Mouse (Mus musculus) lung, adult 2 months (tissue): ENCODE results near the gene Hoxb2. TPM values are rescaled to one million over a fixed set of nuclear protein-coding genes. Genes with fewer than 3 reads are reported as not detected.

Experiments
- DNase-seq: peaks from one replicate; pipeline ENCODE4 v3.0.0; 2022
- H3K4me1 ChIP-seq: fragments of 200-500 bp; 2 replicates; pipeline ENCODE4 v1.6.1; 2011; ENCODE audit warnings: low read length; ENCODE audit not compliant: control insufficient read depth, insufficient read depth
- H3K4me3 ChIP-seq: fragments of 200-500 bp; replicated peaks from 2 replicates; pipeline ENCODE3; 2011; ENCODE audit warnings: low read depth, mild to moderate bottlenecking, control low read depth, low read length; ENCODE audit errors: extremely low read depth
- CTCF ChIP-seq: fragments of 200-500 bp; IDR thresholded peaks from 2 replicates; pipeline ENCODE4 v1.5.1; 2011; ENCODE audit warnings: mild to moderate bottlenecking, low read length, control low read depth; ENCODE audit not compliant: insufficient read depth
- POLR2A ChIP-seq: fragments of 200-500 bp; IDR thresholded peaks from 2 replicates; pipeline ENCODE4 v1.6.1; 2011; ENCODE audit warnings: low read depth, mild to moderate bottlenecking, control low read depth, low read length, borderline replicate concordance; ENCODE audit errors: extremely low read depth
- WGBS: fragments of 180-500 bp; shearing (Covaris S2); methylation state at CpG from one replicate; pipeline ENCODE4 v1.1.7; 2018; 5-methylcytosine and 5-hydroxymethylcytosine counted together
- polyA plus RNA-seq: library from polyadenylated mRNA; depleted of rRNA; stranded (reverse); fragments of >200 nt; gene quantifications from 2 replicates; pipeline ENCODE4 v1.2.3, GENCODE M21; 2012

Gene Hoxb2
- polyA plus RNA-seq, 1 experiment = 19.7 TPM

GRCm38 (mm10) chr11:96354801-96355311 lies 4.5 kb downstream of the Hoxb2 start:
- TF ChIP-seq POLR2A (no peak), CTCF (no peak)
- no peak for DNase-seq
- WGBS = 39% methylated on average over 9 of the region's 9 CpGs
- H3K4me3 ChIP-seq = no peak overlapping the region
- no peaks in the 10 kb centered on the region for H3K4me1 ChIP-seq

GRCm38 (mm10) chr11:96363807-96364206 lies 13.5 kb downstream of the Hoxb2 start:
- no peak for DNase-seq
- Histone ChIP-seq H3K4me3 (no peak overlapping the region), H3K4me1 (no peaks in the 10 kb centered on the region)
- 51% methylated on average over 5 of the region's 5 CpGs for WGBS
- TF ChIP-seq POLR2A (no peak), CTCF (no peak)

- DNase-seq = no peak
- no peaks in the 10 kb centered on the region for H3K4me1 ChIP-seq
- TF ChIP-seq POLR2A = no peak
- TF ChIP-seq CTCF = no peak
- WGBS = 22% methylated on average over 26 of the region's 26 CpGs
- no peak within 1 kb of the TSS for H3K4me3 ChIP-seq
These were observed 15.2 kb downstream of the Hoxb2 start, which contains the start of gene Hoxb1 for GRCm38 (mm10) chr11:96365441-96366091. TSS of gene Hoxb1 (plus strand) at chr11:96365752.

- Histone ChIP-seq H3K4me3 (no peak overlapping the region), H3K4me1 (no peaks in the 10 kb centered on the region)
- no peak for DNase-seq
- TF ChIP-seq POLR2A (no peak), CTCF (no peak)
- 14% methylated on average over 47 of the region's 47 CpGs for WGBS
These were observed 16.0 kb downstream of the Hoxb2 start for GRCm38 (mm10) chr11:96366092-96367041.

GRCm38 (mm10) chr11:96367141-96367540 lies 16.8 kb downstream of the Hoxb2 start:
- WGBS = 72% methylated on average over 6 of the region's 6 CpGs
- no peak for DNase-seq
- Histone ChIP-seq H3K4me1 (no peaks in the 10 kb centered on the region), H3K4me3 (no peak overlapping the region)
- TF ChIP-seq POLR2A (no peak), CTCF (no peak)

- 70% methylated on average over 5 of the region's 5 CpGs for WGBS
- H3K4me3 ChIP-seq = no peak overlapping the region
- no peak for TF ChIP-seq POLR2A
- TF ChIP-seq CTCF = no peak
- DNase-seq = no peak
- no peaks in the 10 kb centered on the region for H3K4me1 ChIP-seq
These were observed 18.4 kb downstream of the Hoxb2 start for GRCm38 (mm10) chr11:96368686-96369085.

- 66% methylated on average over 7 of the region's 7 CpGs for WGBS
- H3K4me1 ChIP-seq = no peaks in the 10 kb centered on the region
- TF ChIP-seq POLR2A = no peak
- TF ChIP-seq CTCF = no peak
These were observed 18.8 kb downstream of the Hoxb2 start for GRCm38 (mm10) chr11:96369140-96369539.

GRCm38 (mm10) chr11:96371726-96372125 lies 21.4 kb downstream of the Hoxb2 start:
- no peak for TF ChIP-seq POLR2A
- TF ChIP-seq CTCF = no peak
- no peaks in the 10 kb centered on the region for H3K4me1 ChIP-seq
- no peak overlapping the region for H3K4me3 ChIP-seq
- DNase-seq = no peak
- 67% methylated on average over 3 of the region's 3 CpGs for WGBS

More at GRCm38 (mm10) chr11:96369140-96369539, 18.8 kb downstream of the Hoxb2 start:
- no peak for DNase-seq
- no peak overlapping the region for H3K4me3 ChIP-seq

- no peak overlapping the region for H3K4me3 ChIP-seq
- TF ChIP-seq POLR2A = no peak
- no peak for TF ChIP-seq CTCF
- 34% methylated on average over 3 of the region's 3 CpGs for WGBS
- H3K4me1 ChIP-seq = no peaks in the 10 kb centered on the region
- no peak for DNase-seq
These were observed 22.2 kb downstream of the Hoxb2 start for GRCm38 (mm10) chr11:96372519-96372918.
